Mouse (Mus musculus) heart, postnatal 25 days (tissue): ENCODE measurements around the gene Rab5b. TPM values are rescaled to one million over a fixed set of nuclear protein-coding genes. Genes with fewer than 3 reads are reported as not detected.
"Not testable (repeated sequence)": the region's sequence is repeated elsewhere in the genome, so short reads cannot be mapped to it uniquely, and the experiment has no call there.

Experiments used
- DNase-seq: peaks from one replicate; pipeline ENCODE4 v3.0.0; 2022; ENCODE audit warnings: low spot score
- intact Hi-C: fragments of 180-260 bp; cut with DNase I; formaldehyde crosslinking; loops from one replicate; pipeline ENCODE4 v1.15.1; 2025
- total RNA-seq, 2 experiments: library from RNA; stranded (reverse); gene quantifications; 2 replicates each; pipeline ENCODE4 v1.2.3; 2021

Gene Rab5b
- 10 to 100 TPM; 68.9 to 72.5 TPM for total RNA-seq

GRCm38 (mm10) chr10:128695992-128696807 is at the start of gene Rab5b:
Gene Rab5b, minus strand, starts transcription at chr10:128696264.
- intact Hi-C loops, result no loop called here
- peak; percentile 100 for DNase-seq

GRCm38 (mm10) chr10:128744680-128745601 is 48.9 kb upstream of the Rab5b start, which contains the start of gene Dgka:
Gene Dgka, minus strand, starts transcription at chr10:128744855.
- DNase-seq, result no peak

GRCm38 (mm10) chr10:128744211-128744610 is 48.1 kb upstream of the Rab5b start:
- no peak for DNase-seq
- intact Hi-C loops, result no loop called here

More at GRCm38 (mm10) chr10:128744680-128745601, 48.9 kb upstream of the Rab5b start, which contains the start of gene Dgka:
- intact Hi-C loops, result no loop called here

- peak; percentile 56 for DNase-seq
- intact Hi-C loops, result no loop called here
Observed at GRCm38 (mm10) chr10:128743791-128744191, 47.7 kb upstream of the Rab5b start.

- DNase-seq, result no peak
- intact Hi-C loops, result no loop called here
Observed at GRCm38 (mm10) chr10:128743235-128743634, 47.2 kb upstream of the Rab5b start.

GRCm38 (mm10) chr10:128742616-128743015 is 46.6 kb upstream of the Rab5b start:
- no peak for DNase-seq
- intact Hi-C loops, result no loop called here

GRCm38 (mm10) chr10:128740296-128740695 is 44.2 kb upstream of the Rab5b start:
- no peak for DNase-seq
- intact Hi-C loops, result no loop called here

- intact Hi-C loops, result no loop called here
- no peak for DNase-seq
Observed at GRCm38 (mm10) chr10:128737435-128737834, 41.4 kb upstream of the Rab5b start.

GRCm38 (mm10) chr10:128731992-128732391 is 35.9 kb upstream of the Rab5b start:
- intact Hi-C loops, result loop anchor here (1.0 kb wide), 1 partner anchor 163 kb away; no protein-coding TSS in a partner anchor
- no peak for DNase-seq

GRCm38 (mm10) chr10:128731002-128731433 is 35.0 kb upstream of the Rab5b start:
- intact Hi-C loops, result loop anchor here (1.0 kb wide), 1 partner anchor 164 kb away; no protein-coding TSS in a partner anchor
- DNase-seq, result peak; percentile 36

GRCm38 (mm10) chr10:128728059-128728458 is 32.0 kb upstream of the Rab5b start:
- intact Hi-C loops, result no loop called here
- no peak for DNase-seq

- intact Hi-C loops, DNase-seq: not testable (repeated sequence)
Observed at GRCm38 (mm10) chr10:128725466-128725865, 29.4 kb upstream of the Rab5b start.

GRCm38 (mm10) chr10:128715559-128716537 is 19.8 kb upstream of the Rab5b start:
- no peak for DNase-seq
- intact Hi-C loops, result no loop called here

GRCm38 (mm10) chr10:128711318-128711717 is 15.3 kb upstream of the Rab5b start:
- DNase-seq, intact Hi-C loops: not testable (repeated sequence)

- DNase-seq, result no peak
- intact Hi-C loops, result no loop called here
Observed at GRCm38 (mm10) chr10:128705317-128705693, 9.2 kb upstream of the Rab5b start.

- intact Hi-C loops, result no loop called here
- peak; percentile 86 for DNase-seq
Observed at GRCm38 (mm10) chr10:128704491-128705316, 8.6 kb upstream of the Rab5b start, which contains the start of gene Cdk2. Gene Cdk2, minus strand, starts transcription at chr10:128705031.

- intact Hi-C loops, result no loop called here
- DNase-seq, result no peak
Observed at GRCm38 (mm10) chr10:128703895-128704294, 7.8 kb upstream of the Rab5b start, which contains the start of gene Pmel. Gene Pmel, plus strand, starts transcription at chr10:128704195.

GRCm38 (mm10) chr10:128702328-128703007 is 6.4 kb upstream of the Rab5b start:
- no peak for DNase-seq
- intact Hi-C loops, result no loop called here
